Mouse (Mus musculus): ENCODE results near the gene Farp1.

- no peak for TF ChIP-seq CTCF (conservative IDR thresholded peaks at IDR 0.05; ENCODE audit: insufficient read depth, insufficient read length, low read depth, low read length)
- no peak for TF ChIP-seq POLR2A (IDR thresholded peaks at IDR 0.05; ENCODE audit: low read depth, low read length)
These were observed 275.5 kb downstream of the Farp1 start for GRCm38 (mm10) chr14:121310325-121311080.
